Mouse (Mus musculus): ENCODE results near the gene Ager.

DNA sequence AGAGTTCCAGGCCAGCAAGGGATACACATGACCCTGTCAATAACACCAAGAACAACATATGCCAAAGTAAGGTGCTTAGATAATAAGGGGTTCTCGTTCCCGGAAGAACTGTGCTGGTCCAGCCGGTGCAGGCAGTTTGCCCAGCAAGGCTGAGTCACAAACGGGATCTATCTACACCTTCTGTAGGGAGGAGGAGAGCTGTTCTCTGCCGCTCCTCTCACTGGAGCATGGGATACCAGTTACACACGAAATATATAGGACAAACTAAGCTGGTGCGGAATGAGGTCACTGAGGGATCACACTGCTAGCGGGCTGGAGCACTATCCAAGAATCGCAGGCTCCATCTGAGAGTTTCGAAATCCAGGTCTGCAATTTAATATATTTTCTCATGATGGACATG is 46.3 kb downstream of the Ager start:
- TF ChIP-seq CTCF (IDR thresholded peaks at IDR 0.05; ENCODE audit: low read depth) (no peak), EP300 (optimal IDR thresholded peaks at IDR 0.05) (no peak)
